Mouse (Mus musculus) Muller cell, postnatal 12 days (primary cell): ENCODE data around the gene Mms19.

ENCODE experiments used
- DNase-seq: peaks from one replicate; pipeline ENCODE4 v3.0.0-alpha.2; 2015; ENCODE audit errors: inconsistent ontology term

Gene Mms19

DNA sequence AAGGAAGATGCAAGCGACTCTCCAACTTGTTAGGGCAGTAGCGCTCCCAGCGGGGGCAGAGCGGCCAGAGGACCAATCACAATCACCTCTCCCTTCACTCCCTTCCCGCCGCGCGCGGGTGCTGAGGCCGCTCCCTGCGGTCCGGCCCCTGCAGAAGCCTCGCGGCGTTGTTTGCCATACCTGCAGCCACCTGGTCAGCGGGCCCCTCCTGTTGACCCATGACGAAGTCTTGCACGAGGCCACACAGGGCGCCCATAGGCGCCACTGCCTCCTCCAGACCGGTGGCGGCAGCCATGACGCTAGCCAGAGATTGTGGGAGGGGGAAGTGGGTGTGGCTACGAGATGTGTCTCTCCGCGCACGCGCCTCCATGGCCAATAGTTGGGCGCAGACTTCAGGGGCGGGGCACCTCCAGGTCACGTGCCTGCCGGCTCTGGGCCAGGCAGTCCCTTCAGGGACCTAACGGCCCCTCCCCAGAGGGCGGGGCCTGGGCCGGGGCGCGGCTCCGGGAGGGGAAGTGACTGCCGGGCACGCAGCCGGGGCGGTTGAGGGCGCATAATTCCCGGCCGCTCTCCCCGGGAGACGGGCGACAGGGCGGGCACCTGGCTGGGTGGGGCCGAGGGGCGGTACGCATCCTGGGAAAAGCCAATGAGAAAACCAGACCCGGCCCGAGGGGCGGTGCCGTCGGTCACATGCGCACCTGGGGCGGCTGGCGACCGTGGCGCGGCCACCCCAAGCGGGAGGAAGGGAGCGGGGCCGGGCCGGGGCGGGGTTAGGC lies at the start of gene Mms19:
Mms19 (minus strand) TSS at position 339 of the 776 bp plus-strand sequence.
- peak; percentile 100 for DNase-seq

DNA sequence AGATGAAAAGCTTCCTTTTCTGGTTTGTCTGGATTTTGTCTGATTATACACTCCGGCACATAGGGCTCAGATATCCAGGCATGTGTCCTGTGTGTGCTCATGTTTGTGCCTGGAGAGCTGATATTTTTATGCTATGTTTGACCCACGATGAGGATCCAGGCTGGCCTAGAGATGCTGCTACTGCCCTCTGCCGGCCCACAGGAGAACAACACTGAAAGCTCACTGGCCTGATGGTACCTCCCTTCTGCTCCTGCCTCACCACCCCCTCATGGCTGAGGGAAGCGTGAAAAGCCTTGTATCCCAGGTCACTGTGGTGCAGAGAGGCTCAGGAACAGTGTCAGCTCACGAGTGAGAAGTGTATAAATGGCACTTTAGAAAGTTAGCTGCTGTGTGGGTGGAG lies 45.2 kb upstream of the Mms19 start:
- DNase-seq: peak; percentile 70

DNA sequence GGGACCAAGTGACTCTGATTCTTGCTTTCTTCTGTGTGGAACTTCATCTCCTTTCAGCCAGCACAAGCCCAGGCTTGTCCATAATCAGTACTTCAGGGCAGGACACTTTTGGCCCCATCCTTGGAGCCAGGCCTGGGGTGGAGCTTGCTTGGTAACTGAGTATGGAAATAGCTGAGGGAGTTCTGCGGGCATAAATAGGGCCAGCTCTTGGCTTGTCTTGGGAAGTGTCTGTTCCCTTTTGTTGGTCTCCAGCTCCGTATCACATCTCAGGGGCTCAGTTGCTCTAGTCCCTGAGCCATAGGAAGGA lies 41.5 kb upstream of the Mms19 start:
- DNase-seq: peak; percentile 83

DNA sequence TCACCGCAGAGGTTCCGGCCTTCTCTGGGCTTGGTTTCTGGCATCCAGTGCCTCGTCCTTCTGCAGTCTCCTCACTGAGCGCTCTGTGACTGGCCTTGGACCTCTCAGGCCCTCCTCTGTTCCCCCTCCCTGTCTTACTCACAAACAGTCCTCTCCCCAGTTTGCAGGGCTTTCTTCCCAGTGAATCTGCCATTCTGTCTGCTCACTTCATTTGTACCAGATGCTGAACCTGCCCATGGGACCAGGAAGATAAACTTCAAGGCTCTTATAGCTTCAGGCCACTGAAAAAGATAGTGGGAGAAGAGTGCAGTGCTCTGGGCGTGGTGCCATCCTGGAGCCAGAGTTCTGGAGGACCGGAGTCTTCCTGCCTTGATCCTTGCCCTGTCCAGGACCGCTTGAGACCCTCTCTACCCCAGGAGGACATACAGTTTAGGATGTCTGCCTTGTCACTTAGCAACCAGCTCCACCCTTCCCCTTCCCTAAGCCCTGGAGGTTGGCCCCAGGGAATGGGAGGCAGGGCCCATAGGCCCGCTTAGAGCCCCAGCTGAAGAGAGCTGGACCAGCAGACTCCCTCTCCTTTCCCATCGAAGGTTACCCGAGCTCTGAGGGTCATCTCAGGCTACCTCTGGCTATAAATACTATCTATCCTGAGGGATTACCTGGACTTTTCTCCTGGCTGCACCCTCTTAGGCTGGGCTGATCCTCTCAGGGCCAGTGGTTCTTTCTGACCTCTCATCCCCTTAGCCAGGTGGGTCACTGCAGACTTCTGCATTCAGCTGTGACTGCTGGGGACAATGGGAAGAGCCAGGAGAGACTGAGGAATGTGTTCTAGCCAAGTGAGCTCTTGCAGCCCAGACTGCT lies 41.0 kb upstream of the Mms19 start:
- no peak for DNase-seq

DNA sequence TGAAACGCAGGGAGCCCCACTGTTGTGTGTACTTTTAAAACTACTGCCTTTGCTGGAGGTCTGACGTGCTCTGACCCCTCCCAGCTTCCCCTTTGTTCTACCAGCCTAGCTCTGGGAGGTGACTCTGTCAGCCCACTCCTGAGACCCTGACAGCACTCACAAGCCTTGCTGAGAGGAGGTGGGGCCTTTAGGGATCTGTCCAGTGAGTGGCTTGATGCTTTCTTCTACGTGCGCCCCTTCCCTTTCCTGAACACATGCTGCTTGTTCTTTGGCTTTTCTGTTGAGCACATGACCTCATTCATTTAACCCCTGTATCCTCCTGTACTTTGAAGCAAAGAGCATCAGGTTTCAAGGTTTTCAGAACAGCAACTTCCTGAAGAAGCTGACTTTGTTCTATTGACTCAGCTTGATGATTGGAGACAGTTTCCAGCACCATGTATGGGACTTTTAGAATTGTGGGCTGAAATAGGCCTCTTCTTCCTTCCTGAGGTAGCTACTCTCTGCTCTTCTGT lies 38.1 kb upstream of the Mms19 start:
- DNase-seq: no peak

DNA sequence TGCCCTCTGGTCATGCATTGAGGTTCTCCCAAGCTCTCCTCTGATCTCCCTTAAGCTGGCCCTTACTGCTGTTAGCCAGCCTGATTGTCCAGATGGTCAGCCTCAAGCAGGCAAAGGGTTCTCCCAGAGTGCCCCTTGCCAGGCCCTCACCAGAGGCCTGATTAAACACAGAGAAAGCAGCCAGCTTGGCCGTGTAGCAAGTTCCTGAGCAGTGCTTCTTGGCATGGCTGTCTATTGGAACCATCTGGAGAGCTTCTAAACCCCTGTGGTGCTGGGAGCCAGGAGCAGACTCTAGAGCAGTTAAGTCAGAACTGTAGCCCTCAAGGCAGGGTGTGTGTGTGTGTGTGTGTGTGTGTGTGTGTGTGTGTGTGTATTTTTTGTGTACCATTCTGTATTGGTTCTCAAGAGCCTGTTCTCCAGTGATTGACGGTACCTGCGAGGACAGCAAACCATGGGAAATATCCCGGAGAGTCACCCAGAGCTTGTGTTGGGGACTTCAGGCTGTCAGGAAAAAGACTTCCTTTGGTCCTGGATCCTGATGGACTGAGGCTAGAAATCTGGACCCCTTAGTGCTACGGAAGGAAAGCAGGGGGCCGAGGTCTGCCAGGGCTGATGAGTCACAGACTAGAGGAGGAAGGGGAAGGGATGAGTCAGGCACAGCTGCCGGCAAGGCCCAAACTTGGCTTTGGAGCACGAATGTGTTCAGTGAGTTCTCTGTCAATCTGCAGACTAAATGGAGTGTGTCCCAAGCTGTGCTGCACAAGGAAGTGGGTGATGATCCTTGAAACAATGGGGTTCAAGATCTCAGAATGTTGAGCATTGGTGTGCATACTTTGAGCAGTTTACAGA lies 36.7 kb upstream of the Mms19 start:
- peak; percentile 95 for DNase-seq

DNA sequence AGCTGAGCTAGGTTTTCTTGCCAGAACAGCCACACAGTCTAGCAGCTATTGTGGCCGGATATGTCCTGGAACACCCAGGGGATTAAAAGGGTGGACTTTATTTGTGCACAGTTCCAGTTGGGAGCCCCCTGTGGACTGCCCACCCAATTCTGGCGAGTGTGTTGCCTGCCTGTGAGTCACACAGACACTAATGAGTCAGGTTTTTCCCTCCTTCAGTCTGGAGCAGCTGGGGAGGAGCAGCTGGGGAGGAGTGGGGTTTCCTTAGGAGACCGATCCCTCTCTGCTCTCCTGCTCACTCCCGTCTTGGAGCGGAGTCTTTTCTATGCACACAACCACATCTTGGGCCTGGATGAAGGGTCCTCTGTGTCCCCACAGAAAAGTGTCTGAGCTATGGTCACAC lies 35.9 kb upstream of the Mms19 start:
- peak; percentile 76 for DNase-seq

DNA sequence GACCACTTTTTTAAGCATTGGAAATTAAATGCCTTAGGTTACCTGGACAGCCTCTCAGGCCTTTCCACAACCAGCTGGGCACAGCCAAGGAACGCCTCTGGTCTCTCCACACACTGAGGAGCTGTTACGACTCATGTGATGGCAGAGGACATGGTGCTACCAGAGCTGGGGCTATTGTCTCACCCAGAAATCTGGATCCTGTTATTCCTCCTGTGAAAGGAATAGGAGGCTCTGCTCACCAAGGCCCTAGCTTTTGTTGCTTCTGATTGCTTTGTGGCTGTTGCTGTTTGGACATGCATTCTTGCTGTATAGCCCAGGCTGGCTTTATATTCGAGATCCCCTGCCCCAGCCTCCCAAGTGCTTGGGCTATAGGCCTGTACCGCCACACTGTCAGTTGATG lies 35.3 kb upstream of the Mms19 start:
- no peak for DNase-seq

DNA sequence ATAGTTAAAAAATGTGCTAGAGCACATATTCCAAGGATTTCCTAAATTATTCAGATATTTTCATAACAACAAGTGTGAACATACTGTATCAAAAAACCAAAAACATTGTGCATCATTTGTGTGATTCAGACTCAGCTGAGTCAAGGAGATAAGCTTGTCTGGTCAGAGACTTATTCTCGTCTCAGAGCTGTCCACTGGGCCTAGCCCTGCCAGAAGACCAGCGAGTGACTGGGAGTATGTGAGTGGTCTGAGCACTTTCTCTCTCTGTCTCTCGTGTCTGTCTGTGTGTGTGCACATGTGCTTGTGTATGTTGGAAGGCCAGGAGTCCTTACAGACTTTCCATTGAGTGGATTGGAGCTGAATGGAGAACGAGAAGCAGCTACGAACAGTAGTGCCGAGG lies 34.0 kb upstream of the Mms19 start:
- DNase-seq: no peak

DNA sequence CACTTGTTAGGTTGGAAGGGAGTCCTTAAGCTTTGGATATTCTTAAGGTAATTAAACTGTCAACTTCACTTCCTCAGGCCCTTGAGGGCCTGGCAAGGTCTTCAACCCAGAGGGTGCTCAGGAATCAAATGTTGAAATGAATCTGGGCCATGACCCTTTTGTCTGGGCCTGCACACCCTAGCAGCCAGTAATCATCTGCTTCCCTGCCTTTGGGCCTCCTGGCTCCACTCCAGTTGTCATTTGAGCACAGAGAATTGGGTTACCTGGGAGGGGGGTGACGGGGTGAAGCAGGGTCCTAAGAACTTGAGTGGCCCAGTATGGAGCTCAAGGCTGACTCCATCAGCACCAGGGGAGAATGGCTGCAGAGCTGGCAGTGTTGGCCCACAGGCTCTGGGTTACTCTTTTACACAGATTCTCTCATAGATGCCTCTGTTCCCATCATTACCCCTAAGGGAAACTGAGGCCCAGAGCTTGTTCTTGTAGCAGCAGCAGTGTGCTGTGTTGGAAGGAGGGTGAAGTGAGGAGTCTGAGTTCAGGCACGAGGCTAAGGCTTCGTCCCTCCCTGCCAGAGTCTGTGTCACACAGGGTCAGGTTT lies 33.4 kb upstream of the Mms19 start:
- no peak for DNase-seq

DNA sequence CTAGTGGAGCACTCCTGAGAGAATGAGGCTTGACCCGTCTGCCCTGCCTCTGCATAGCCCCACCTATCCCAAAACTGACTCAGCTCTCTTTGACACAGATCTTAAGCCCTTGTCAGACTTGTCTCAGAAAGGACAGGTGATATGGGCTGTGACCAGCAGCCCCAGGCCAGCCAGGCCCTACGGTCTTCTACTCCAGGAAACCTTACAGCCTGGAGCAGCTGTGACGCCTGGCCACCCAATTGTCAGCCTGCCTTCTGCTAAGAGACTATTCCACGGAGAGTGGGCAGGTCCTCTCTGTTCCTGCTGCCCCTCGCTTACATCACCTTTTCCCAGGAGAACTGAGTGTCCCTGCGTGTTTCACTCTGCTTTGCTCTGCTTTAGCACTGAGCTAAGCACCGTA lies 30.2 kb upstream of the Mms19 start:
- no peak for DNase-seq

DNA sequence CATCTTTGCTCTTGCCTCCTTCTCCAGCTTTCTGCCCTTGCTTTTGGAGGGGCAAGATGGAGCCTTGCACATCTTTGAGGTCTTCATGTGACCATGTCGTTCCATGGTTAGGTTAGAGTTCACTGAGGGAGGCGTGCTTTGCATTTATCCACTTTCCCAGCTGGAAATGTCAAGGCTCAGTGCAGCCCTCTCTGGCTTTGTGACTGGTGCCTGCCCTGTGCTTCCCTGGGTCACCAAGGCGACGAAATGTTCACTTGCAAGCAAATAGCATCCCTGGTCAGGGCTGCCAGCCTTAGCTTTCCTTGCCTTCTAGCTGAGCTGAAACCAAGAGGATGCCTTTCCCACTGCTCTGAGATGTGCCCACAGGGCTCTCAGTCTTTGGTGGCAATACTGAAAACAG lies 29.5 kb upstream of the Mms19 start:
- no peak for DNase-seq

DNA sequence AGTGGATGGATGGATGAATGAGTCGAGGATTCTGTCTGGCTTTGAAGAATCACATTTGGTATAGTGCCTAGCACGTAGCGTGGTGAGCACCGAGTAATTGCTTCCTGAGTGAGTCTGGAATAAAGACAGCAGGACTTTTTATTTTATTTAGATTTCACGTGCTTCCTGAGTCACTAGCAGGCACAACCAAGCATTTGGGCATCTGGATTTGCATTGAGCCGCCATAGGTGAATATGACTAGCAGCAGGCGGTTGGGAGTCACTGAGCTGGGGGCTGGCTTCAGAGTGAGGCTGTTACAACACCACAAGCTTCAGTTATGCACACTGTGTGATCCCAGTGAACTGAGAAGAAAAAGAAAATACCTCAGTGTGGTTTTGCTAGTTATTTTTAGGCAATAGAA lies 28.1 kb upstream of the Mms19 start:
- DNase-seq: no peak

DNA sequence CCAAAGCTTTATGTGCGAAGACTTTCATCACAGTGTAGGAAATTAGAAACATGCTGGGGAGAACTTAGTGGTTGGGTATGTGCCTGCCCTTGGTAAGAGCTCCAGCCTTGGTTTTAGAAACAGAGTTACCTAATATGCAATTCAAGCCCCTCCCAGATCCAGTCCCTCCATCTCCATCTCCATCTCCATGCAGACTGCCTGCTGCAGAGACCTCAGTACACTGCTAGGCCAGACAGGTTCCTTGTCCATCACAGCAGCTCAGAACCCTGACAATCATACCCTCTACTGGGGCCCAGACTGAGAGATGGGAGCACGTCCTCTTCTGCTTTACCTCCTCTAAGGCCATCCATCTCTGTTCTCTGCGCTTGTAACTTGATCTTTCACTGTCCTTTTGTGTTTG lies 27.6 kb upstream of the Mms19 start:
- DNase-seq: no peak

DNA sequence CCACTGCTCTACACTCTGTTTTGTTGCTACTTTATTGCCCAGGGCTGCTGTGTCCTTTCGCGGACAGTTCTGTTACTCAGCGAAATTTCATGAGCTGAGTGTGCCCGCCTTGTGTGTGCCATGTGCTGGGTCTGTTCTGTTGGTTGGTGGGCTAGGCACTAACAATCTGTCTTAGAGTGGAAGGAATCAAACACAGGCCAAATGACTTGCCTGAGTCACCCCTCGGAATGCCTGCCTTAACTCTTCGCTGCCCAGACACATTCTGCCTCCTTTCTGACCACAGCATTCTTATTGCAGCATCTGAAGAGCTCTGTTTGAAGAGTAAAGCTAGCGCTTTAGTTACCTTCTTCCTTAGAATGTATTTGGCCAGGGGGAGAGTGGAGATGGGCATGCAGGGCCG lies 25.6 kb upstream of the Mms19 start:
- peak; percentile 81 for DNase-seq

DNA sequence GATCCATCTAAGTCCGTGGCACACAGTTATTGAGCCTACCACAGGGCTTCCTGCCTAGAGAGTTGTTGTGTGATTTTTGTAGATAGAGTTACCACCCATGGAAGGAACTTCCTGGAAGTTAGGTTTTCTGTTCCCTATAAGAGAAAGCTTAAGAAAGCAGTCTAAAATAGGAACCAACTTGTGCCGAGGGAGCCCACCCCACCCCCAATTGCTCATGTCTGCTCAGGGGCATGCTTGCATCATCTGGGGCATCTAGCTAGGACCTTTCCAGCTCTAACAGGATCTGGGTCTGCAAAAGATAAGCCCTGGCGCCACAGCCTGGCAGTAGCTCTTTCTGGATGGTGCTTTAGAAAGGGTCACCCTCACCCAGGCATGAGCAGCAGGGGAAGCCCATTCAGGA lies 24.7 kb upstream of the Mms19 start:
- no peak for DNase-seq

DNA sequence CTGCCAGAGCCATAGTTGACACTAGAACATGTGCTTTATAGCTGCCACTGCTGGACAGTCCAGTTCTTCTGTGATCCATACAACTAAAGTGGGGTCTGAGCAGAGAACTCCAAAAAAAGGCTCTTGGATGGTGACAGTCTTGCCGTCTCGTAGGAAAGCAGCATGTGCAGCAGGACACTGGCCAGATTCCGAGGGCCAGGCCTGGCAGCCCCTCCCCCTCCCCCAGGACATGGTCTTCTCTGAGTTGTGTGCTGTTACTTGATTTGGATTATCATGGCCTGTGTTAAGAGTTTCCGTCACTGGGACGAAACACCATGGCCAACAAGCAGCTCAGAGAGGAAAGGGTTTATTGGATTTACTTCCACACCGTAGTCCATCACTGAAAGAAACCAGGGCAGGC lies 23.3 kb upstream of the Mms19 start:
- DNase-seq: no peak

DNA sequence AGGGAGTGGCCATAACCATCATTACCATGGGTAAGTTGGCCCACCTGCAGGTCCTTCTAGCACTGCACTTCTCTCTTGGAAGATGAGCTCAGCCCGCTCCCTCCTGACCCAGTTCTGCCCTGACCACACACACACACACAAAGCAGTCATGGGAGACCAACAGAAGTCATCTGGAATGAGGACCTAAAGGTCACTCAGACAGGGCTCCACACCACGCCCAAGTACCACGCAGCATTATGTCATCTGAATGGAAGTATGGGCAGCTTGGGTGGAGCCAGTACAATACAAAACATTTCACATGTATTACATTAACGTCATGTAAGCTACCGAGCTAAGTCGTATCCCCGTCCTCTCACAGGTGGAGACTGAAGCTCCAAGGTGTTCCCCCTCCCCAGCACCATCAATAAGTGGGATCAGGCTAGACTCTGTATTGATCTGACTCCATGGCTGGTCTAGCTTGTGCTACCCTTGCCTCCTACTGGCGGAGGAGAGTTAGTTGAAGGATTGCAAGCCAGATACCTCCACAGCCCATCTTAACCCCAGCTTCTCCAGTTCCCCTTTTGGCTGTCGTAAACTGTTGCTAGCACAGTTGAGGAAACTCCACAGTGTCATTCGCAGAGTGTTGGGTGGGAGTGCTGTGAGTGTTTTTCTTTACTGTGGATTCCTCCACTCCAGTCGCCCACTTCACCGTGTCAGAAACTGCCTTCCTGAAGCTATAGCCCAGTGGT lies 20.5 kb upstream of the Mms19 start:
- no peak for DNase-seq

DNA sequence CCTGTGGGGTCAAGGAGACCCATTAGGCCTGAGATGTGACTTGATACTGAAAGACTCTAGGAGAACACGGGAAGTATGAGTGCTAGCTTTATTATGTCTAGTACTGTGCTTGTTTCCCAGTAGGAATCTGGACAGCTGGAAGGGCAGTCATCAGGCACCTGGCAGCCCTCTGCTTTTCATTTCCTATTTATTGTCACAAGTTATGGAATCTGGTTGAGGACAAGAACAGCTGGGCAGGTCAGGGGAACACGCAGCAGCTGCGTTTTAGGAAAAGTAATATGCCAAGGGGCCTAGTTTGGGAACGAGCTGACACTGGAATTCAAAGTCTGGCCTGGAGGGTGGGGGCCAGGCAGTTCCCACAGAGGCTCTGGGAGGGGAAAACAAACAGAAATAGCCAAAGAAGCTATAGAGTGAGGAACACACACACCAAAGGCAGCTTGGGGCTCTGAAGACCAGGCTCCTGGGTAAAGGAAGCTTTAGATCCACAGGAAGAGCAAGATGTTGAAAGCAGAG lies 19.5 kb upstream of the Mms19 start:
- DNase-seq: no peak

DNA sequence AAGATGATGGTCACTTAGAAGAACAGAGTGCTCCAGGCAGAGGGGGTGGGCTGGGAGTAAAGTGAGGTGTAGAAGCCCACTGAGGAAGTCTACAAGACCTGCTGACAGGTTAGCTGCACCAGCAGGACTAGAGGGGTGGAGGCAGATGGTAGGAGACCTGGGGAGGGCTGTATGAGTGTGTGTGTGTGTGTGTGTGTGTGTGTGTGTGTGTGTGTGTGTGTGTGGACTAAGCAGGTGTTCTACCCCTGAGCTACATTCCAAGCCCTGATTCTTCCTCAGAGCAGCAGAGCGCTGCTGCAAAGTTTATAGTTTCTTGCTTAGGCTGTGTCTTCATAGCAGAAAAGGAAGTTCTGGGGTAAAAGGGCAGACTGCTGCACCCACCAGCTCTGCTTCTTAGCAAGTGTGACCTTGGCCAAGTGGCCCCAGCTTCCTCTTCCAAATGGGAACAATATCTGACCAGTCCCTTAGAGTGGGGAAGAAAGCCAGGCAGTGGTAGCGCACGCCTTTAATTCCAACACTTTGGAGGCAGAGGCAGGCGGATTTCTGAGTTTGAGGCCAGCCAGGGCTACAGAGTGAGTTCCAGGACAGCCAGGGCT lies 18.8 kb upstream of the Mms19 start:
- DNase-seq: no peak
